Mouse (Mus musculus) olfactory bulb, adult 2 months (tissue): ENCODE results near the gene Olfr820.
"Not testable (repeated sequence)": the region's sequence is repeated elsewhere in the genome, so short reads cannot be mapped to it uniquely, and the experiment has no call there.

Experiments used
- CTCF ChIP-seq: fragments of 200-500 bp; IDR thresholded peaks from 2 replicates; pipeline ENCODE4 v1.5.1; 2012; ENCODE audit warnings: low read depth, mild to moderate bottlenecking, low read length, moderate library complexity; ENCODE audit not compliant: insufficient read depth
- POLR2A ChIP-seq: fragments of 200-500 bp; IDR thresholded peaks from 2 replicates; pipeline ENCODE4 v1.6.1; 2012; ENCODE audit warnings: mild to moderate bottlenecking, low read depth, low read length, moderate library complexity; ENCODE audit not compliant: insufficient read depth

DNA sequence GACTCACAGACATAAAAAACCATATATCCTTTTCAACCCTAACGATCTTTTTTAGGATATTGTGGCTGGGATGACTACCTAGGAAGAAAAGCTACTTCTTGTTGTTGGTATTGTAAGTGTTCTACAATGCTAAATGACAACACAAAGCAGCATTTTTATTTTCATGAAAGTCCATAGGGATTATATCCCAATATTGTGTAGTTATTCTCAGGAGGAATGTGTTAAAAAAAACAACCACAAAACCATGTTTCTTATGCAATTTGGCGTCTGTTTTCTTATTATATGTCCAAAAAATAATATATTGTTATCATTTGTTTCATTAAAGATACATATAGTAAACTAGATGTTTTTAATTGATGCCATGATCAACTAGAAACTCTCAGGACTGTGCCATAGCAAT is 45.3 kb upstream of the Olfr820 start, which contains the start of gene Olfr819:
- TF ChIP-seq POLR2A, CTCF: not testable (repeated sequence)
